34 mouse cellular contexts compared by ENCODE assay signal in the genomic region with DNA sequence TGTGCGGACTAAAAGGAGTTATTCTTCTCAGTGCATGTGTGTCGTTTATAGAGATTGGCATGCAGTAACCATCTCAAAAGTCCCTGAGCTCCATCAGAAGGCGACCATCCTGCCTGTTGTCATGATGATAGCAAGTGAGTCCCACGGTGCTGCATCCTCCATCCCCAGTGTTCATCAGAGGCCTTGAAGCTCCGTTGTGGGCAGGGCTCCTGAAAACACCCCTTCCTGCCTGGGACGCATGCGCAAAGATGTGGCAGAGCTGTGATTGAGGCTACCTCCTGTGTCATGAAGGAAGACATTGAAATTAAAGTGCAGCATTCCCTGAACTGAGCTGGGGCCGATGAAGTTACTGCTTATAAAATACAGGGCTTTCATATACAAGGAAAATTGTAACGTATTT. TPM values are rescaled to one million over a fixed set of nuclear protein-coding genes. Genes with fewer than 3 reads are reported as not detected.
A peak's percentile ranks its signal among the peaks of the same experiment; 100 is the strongest.
DNase-seq lines count a peak whose midpoint lies in the region; ATAC-seq and TF ChIP-seq lines count a peak whose summit lies in the region.
"Had no signal": no experiment of that assay in that cellular context is flagged by ENCODE, and none has a peak within 500 bp of the region (broad histone marks: within the 10 kb centered on the region; RNA-seq: fewer than 3 reads in every experiment).

No protein-coding gene starts in this region.

- whole genome bisulfite sequencing in midbrain, embryonic 11.5 days = 73% methylated on average over 9 of the region's 9 CpGs
- WGBS in midbrain, postnatal 0 days = 53% methylated on average over 9 of the region's 9 CpGs
- 50% methylated on average over 9 of the region's 9 CpGs for WGBS in forebrain, embryonic 12.5 days
- 53% methylated on average over 9 of the region's 9 CpGs for WGBS in midbrain, embryonic 13.5 days

- H3K9ac ChIP-seq in midbrain, embryonic 11.5 days (ENCODE audit: low read length) = no peak overlapping the region
- no peak overlapping the region for H3K9ac ChIP-seq in midbrain, postnatal 0 days (replicated peaks; ENCODE audit: low read length, poor library complexity, severe bottlenecking)
- H3K9ac ChIP-seq in forebrain, embryonic 12.5 days = no peak overlapping the region
- 0 out of 2 replicates have a peak overlapping the region, but pooled peaks have one; percentile 28 for H3K9ac ChIP-seq in midbrain, embryonic 13.5 days (replicated peaks)
- H3K9ac ChIP-seq: heart, embryonic 13.5 days; kidney, embryonic 15.5 days; liver, embryonic 15.5 days had no signal

- DNase-seq in midbrain, embryonic 11.5 days (ENCODE audit: low spot score, missing footprints) = peak; percentile 82
- no peak for DNase-seq in midbrain, postnatal 0 days (ENCODE audit: low spot score)
- peak; percentile 10 for DNase-seq in brain, adult 2 months (ENCODE audit: low read depth, low spot score)
- DNase-seq in left cerebral cortex, adult 8-10 months (ENCODE audit: low spot score in 2 of 2) = no peak
- DNase-seq in thymus, postnatal 4 days = no peak
- no peak for DNase-seq in layer of hippocampus, adult 11-12 months (ENCODE audit: low spot score)
- DNase-seq: adrenal gland, adult 8-10 months; B cell, adult 2 months; cerebellum, adult 8-10 months; cerebellum, postnatal 36 days; gastrocnemius, postnatal 14 days; heart, adult 11 months; heart, postnatal 14 days; kidney, adult 11 months; liver; spleen, adult 18-20 months had no signal

- H3K27ac ChIP-seq in midbrain, embryonic 11.5 days (ENCODE audit: low read depth, low read length) = no peak overlapping the region
- H3K27ac ChIP-seq in midbrain, postnatal 0 days (ENCODE audit: low read depth, low read length) = no peak overlapping the region; the same call in 1 of the 2 replicates
- peak overlapping the region; percentile 93 for H3K27ac ChIP-seq in forebrain, embryonic 12.5 days
- H3K27ac ChIP-seq in midbrain, embryonic 13.5 days = peak overlapping the region; percentile 40
- H3K27ac ChIP-seq: heart, embryonic 13.5 days; kidney, embryonic 15.5 days; left cerebral cortex, adult 2 months; limb, embryonic 10.5 days; liver, embryonic 15.5 days; macrophage had no signal

- peaks cover 85% of the 10 kb centered on the region for H3K27me3 ChIP-seq in midbrain, embryonic 11.5 days (ENCODE audit: control insufficient read depth, insufficient read depth, low read length)
- H3K27me3 ChIP-seq in midbrain, postnatal 0 days (ENCODE audit: insufficient read depth, low read length) = peaks cover 39% of the 10 kb centered on the region
- peaks cover 68% of the 10 kb centered on the region for H3K27me3 ChIP-seq in forebrain, embryonic 12.5 days
- peaks cover 90% of the 10 kb centered on the region for H3K27me3 ChIP-seq in midbrain, embryonic 13.5 days

- H3K4me2 ChIP-seq in midbrain, embryonic 11.5 days = no peak overlapping the region
- H3K4me2 ChIP-seq in midbrain, postnatal 0 days (ENCODE audit: low read depth, low read length, poor library complexity, severe bottlenecking) = no peak overlapping the region
- H3K4me2 ChIP-seq in forebrain, embryonic 12.5 days = peak overlapping the region; percentile 48
- peak overlapping the region; percentile 28 for H3K4me2 ChIP-seq in midbrain, embryonic 13.5 days (replicated peaks)
- H3K4me2 ChIP-seq: heart, embryonic 13.5 days; kidney, embryonic 15.5 days; liver, embryonic 15.5 days had no signal

- no peak for TF ChIP-seq CTCF in midbrain, postnatal 0 days (IDR thresholded peaks at IDR 0.05)

- no peaks in the 10 kb centered on the region for H3K9me3 ChIP-seq in midbrain, embryonic 11.5 days (ENCODE audit: control insufficient read depth, low read length)
- no peaks in the 10 kb centered on the region for H3K9me3 ChIP-seq in midbrain, postnatal 0 days (ENCODE audit: low read length)
- no peaks in the 10 kb centered on the region for H3K9me3 ChIP-seq in forebrain, embryonic 12.5 days
- no peaks in the 10 kb centered on the region for H3K9me3 ChIP-seq in midbrain, embryonic 13.5 days
- H3K9me3 ChIP-seq: G1E; heart, embryonic 13.5 days; kidney, embryonic 15.5 days; limb, embryonic 10.5 days; liver, embryonic 15.5 days had no signal

- no peak overlapping the region for H3K4me3 ChIP-seq in midbrain, embryonic 11.5 days (ENCODE audit: low read depth, low read length)
- H3K4me3 ChIP-seq in midbrain, postnatal 0 days (ENCODE audit: low read depth, low read length) = no peak overlapping the region
- H3K4me3 ChIP-seq in forebrain, embryonic 12.5 days (replicated peaks) = no peak overlapping the region
- no peak overlapping the region for H3K4me3 ChIP-seq in midbrain, embryonic 13.5 days (replicated peaks)
- H3K4me3 ChIP-seq: heart, embryonic 13.5 days; kidney, embryonic 15.5 days; left cerebral cortex, adult 2 months; limb, embryonic 10.5 days; liver, embryonic 15.5 days had no signal

- ATAC-seq in midbrain, embryonic 11.5 days (ENCODE audit: low FRiP score) = no peak
- no peak for ATAC-seq in midbrain, postnatal 0 days (ENCODE audit: low FRiP score)
- no peak; the same call in 1 of the 2 replicates for ATAC-seq in forebrain, embryonic 12.5 days (ENCODE audit: low FRiP score)
- ATAC-seq in midbrain, embryonic 13.5 days = no peak
- ATAC-seq: activated CD4-positive, CD25-positive, alpha-beta regulatory T cell, adult 4 months; Patski had no signal

- H3K36me3 ChIP-seq in midbrain, embryonic 11.5 days (ENCODE audit: control insufficient read depth, insufficient read depth, low read length) = no peaks in the 10 kb centered on the region
- H3K36me3 ChIP-seq in midbrain, postnatal 0 days (ENCODE audit: insufficient read depth, low read length) = no peaks in the 10 kb centered on the region
- H3K36me3 ChIP-seq in forebrain, embryonic 12.5 days (replicated peaks) = no peaks in the 10 kb centered on the region
- H3K36me3 ChIP-seq in midbrain, embryonic 13.5 days = no peaks in the 10 kb centered on the region
- H3K36me3 ChIP-seq: G1E; heart, embryonic 13.5 days; kidney, embryonic 15.5 days; limb, embryonic 10.5 days; liver, embryonic 15.5 days had no signal

- H3K4me1 ChIP-seq in midbrain, embryonic 11.5 days (ENCODE audit: control insufficient read depth, insufficient read depth, low read length) = peaks cover 34% of the 10 kb centered on the region
- 0 out of 2 replicates have a peak, but pooled peaks cover 5% of the 10 kb centered on the region for H3K4me1 ChIP-seq in midbrain, postnatal 0 days (ENCODE audit: insufficient read depth, low read length)
- H3K4me1 ChIP-seq in forebrain, embryonic 12.5 days = peaks cover 63% of the 10 kb centered on the region
- H3K4me1 ChIP-seq in midbrain, embryonic 13.5 days (replicated peaks) = peaks cover 59% of the 10 kb centered on the region
- H3K4me1 ChIP-seq: liver, embryonic 15.5 days had no signal

RNA-seq across cellular contexts. Expression of gene A230072I06Rik, which starts 49.9 kb away (rescaled TPM):
- polyA plus RNA-seq in midbrain, embryonic 11.5 days (2014; fragmentation: Nextera tagmentation; extraction: Ambion mirVana) = not detected in 2 replicates
- 0.24 TPM in 1 of 2 replicates, not detected in the other for total RNA-seq in midbrain, postnatal 0 days (2014; rRNA removed)
- not detected in 2 replicates for polyA plus RNA-seq in midbrain, postnatal 0 days (2015; fragmentation: Nextera tagmentation; extraction: Ambion mirVana)
- polyA plus RNA-seq in forebrain, embryonic 12.5 days (2016; fragmentation: Nextera tagmentation; extraction: Ambion mirVana) = 0.18 and 0.56 TPM in 2 replicates
- 0.13 TPM in 1 of 2 replicates, not detected in the other for polyA plus RNA-seq in midbrain, embryonic 13.5 days (2015; fragmentation: Nextera tagmentation; extraction: Ambion mirVana)
- total RNA-seq in left cerebral cortex, adult 8-10 months (2022) = not detected
- total RNA-seq: adrenal gland, adult 8-10 months; CH12.LX; gastrocnemius, postnatal 14 days; heart, postnatal 14 days; left cerebral cortex, adult 2 months had no signal
- polyA plus RNA-seq: activated CD4-positive, CD25-positive, alpha-beta regulatory T cell, adult 4 months; embryonic facial prominence, embryonic 14.5 days; G1E; heart, embryonic 13.5 days; kidney, embryonic 15.5 days; large intestine, adult 2 months; limb, embryonic 10.5 days; liver, embryonic 15.5 days; lung, embryonic 16.5 days; macrophage; neural tube, embryonic 14.5 days; Patski; thymus, postnatal 0 days; urinary bladder, adult 2 months had no signal

Comparison
In these comparisons a context has a peak if more than half of its experiments do, and no peak if none do; other contexts are left out.
1. DNase-seq: peak in midbrain, embryonic 11.5 days (single experiment) and brain, adult 2 months (single experiment); none in midbrain, postnatal 0 days (single experiment), left cerebral cortex, adult 8-10 months (0 of 2), thymus, postnatal 4 days (single experiment) and layer of hippocampus, adult 11-12 months (single experiment).
2. H3K27ac ChIP-seq: peak in forebrain, embryonic 12.5 days (single experiment) and midbrain, embryonic 13.5 days (single experiment); none in midbrain, embryonic 11.5 days (single experiment) and midbrain, postnatal 0 days (single experiment).
3. H3K4me2 ChIP-seq: peak in forebrain, embryonic 12.5 days (single experiment) and midbrain, embryonic 13.5 days (single experiment); none in midbrain, embryonic 11.5 days (single experiment) and midbrain, postnatal 0 days (single experiment).